Mouse (Mus musculus): Measurements from ENCODE around the gene Eef2.

DNA sequence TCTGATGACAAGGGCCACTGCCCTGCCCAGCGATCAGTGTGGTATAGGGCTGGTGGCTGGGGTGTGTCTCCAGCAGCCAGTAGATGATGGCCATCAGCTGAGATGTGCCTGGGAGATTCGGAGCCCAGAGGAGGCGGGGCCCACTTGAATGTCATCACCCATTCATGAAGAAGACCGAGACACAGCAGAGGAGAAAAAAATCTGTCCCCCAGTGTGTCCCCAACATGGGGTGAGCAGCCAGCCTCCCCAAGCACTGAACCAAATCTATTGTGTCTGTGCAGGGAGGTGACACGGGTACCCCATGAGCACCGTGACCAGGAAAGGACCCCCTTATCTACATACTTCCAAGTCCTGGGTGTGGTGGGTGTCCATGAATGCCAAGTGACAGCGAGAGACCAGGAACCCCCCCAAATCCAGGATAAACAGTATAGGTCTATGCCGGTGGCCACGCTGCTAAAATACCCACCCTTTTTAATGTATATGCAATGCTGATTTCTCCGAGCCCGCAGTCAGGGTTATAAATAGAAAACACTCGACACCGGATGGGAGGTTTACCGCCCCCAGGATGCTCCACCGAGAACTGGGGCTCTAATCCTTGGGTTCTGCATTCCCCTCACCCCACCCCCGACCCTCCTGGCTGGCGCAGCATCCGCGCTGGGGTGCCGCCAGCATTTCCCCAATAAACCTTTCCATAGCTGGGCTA is 53.5 kb downstream of the Eef2 start:
- TF ChIP-seq CTCF (IDR thresholded peaks at IDR 0.05; ENCODE audit: low read depth, low read length) (no peak), POLR2A (IDR thresholded peaks at IDR 0.05; ENCODE audit: borderline replicate concordance, low read depth, low read length) (no peak)
